Mouse (Mus musculus) c-Kit-negative CD71-positive TER-119-positive erythroid progenitor cells, embryonic 14.5 days (primary cell): ENCODE data around the gene Ankrd34c.

Source experiments
- DNase-seq: peaks from one replicate; pipeline ENCODE4 v3.0.0-alpha.2; 2013; ENCODE audit warnings: low read depth, low spot score

The Ankrd34c gene

DNA sequence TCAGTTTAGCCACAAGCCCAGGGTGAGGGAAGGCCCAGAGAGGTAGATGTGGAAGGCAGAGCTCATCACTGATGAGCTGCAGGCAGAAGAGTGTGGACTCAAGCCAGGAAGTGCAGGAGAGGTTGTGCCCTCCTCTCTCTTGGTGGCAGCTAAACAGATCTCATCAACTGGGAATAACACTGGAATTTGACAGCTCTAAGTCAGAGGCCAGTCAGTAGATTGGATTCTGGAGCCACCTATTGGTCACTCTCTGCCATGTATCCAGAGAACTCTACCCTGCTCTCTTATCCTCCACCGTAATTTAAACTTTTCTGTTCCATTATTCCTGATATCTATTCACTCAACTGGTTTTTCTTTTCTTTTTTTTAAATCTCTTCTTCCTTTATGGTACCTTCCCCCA is 59.3 kb downstream of the Ankrd34c start:
- no peak for DNase-seq
